Mouse (Mus musculus) cortical plate, adult 2 months (tissue): Measurements from ENCODE around the gene Katnb1.

Experiments
- CTCF ChIP-seq: fragments of 200-500 bp; IDR thresholded peaks from 2 replicates; pipeline ENCODE4 v1.5.1; 2011; ENCODE audit warnings: mild to moderate bottlenecking, control low read depth, low read length; ENCODE audit not compliant: insufficient read depth; ENCODE audit errors: extremely low read depth
- POLR2A ChIP-seq: fragments of 200-500 bp; IDR thresholded peaks from 2 replicates; pipeline ENCODE4 v1.6.1; 2011; ENCODE audit warnings: mild to moderate bottlenecking, low read length, control low read depth; ENCODE audit not compliant: insufficient read depth; ENCODE audit errors: extremely low read depth

- no peak for TF ChIP-seq POLR2A
- no peak for TF ChIP-seq CTCF
Measured at GRCm38 (mm10) chr8:95143805-95144630, 63.0 kb downstream of the Katnb1 start.
